Mouse (Mus musculus) forebrain, embryonic 16.5 days (tissue): ENCODE results near the gene Dmrtc2. TPM values are rescaled to one million over a fixed set of nuclear protein-coding genes. Genes with fewer than 3 reads are reported as not detected.
"Not testable (repeated sequence)": the region's sequence is repeated elsewhere in the genome, so short reads cannot be mapped to it uniquely, and the experiment has no call there.

Experiments
- ATAC-seq: fragments of 200-750 bp; cut with Nextera tagmentation; 2 replicates; pipeline ENCODE4 v1.8.0; 2017; ENCODE audit warnings: mild to moderate bottlenecking, moderate library complexity
- H3K27ac ChIP-seq: fragments of 300-500 bp; sonication (generic); 2 replicates; pipeline ENCODE4 v1.5.1; 2014; ENCODE audit warnings: low read length, control low read depth
- H3K27me3 ChIP-seq: fragments of 300-500 bp; sonication (generic); replicated peaks from 2 replicates; pipeline ENCODE4 v1.6.1; 2014; ENCODE audit warnings: low read length; ENCODE audit not compliant: control insufficient read depth, insufficient read depth
- H3K36me3 ChIP-seq: fragments of 300-500 bp; sonication (generic); 2 replicates; pipeline ENCODE4 v1.6.1; 2014; ENCODE audit not compliant: control insufficient read depth, insufficient read depth
- H3K4me1 ChIP-seq: fragments of 300-500 bp; sonication (generic); replicated peaks from 2 replicates; pipeline ENCODE4 v1.6.1; 2014; ENCODE audit warnings: low read length; ENCODE audit not compliant: control insufficient read depth, insufficient read depth
- H3K4me2 ChIP-seq: fragments of 300-500 bp; sonication (generic); 2 replicates; pipeline ENCODE4 v1.6.1; 2014; ENCODE audit warnings: mild to moderate bottlenecking, low read length, control low read depth
- H3K4me3 ChIP-seq: fragments of 300-500 bp; sonication (generic); replicated peaks from 2 replicates; pipeline ENCODE4 v1.5.1; 2014; ENCODE audit warnings: mild to moderate bottlenecking, low read length, control low read depth
- H3K9ac ChIP-seq: fragments of 300-500 bp; sonication (generic); replicated peaks from 2 replicates; pipeline ENCODE4 v1.6.1; 2014; ENCODE audit warnings: low read depth, low read length, control low read depth
- H3K9me3 ChIP-seq: fragments of 300-500 bp; sonication (generic); 2 replicates; pipeline ENCODE4 v1.6.1; 2016; ENCODE audit warnings: low read length; ENCODE audit not compliant: control insufficient read depth
- WGBS: fragments of 180-500 bp; shearing (Covaris S2); extraction: QIAGEN DNeasy Blood & Tissue Kit; methylation state at CpG from one replicate; pipeline ENCODE4 v1.1.7; 2014; 5-methylcytosine and 5-hydroxymethylcytosine counted together
- polyA plus RNA-seq: library from polyadenylated mRNA; unstranded; fragments of >200 nt; fragmentation: Nextera tagmentation; extraction: Ambion mirVana; gene quantifications from 2 replicates; pipeline ENCODE4 v1.2.1, GENCODE M21; 2015

The Dmrtc2 gene
- polyA plus RNA-seq, 1 experiment from 2014 or later: not detected

DNA sequence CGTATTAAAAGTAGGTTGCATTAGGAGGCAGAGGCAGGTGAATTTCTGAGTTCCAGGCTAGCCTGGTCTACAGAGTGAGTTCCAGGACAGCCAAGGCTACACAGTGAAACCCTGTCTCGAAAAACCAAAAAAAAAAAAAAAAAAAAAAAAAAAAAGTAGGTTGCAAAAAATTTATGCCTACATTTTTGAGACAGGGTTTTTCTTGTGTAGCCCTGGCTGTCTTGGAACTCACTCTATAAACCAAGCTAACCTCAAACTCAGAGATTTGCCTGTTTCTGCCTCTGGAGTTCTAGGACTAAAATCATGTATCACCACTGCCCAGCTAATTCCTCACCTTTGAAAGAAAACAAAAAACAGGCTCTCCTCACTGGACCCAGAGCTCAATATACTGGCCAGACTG, 25.9 kb downstream of the Dmrtc2 start:
- H3K9ac ChIP-seq, H3K4me3 ChIP-seq, H3K9me3 ChIP-seq, H3K27ac ChIP-seq, H3K36me3 ChIP-seq, ATAC-seq, H3K4me2 ChIP-seq, H3K4me1 ChIP-seq, H3K27me3 ChIP-seq: not testable (repeated sequence)
- 91% methylated on average over 2 of the region's 2 CpGs for WGBS

DNA sequence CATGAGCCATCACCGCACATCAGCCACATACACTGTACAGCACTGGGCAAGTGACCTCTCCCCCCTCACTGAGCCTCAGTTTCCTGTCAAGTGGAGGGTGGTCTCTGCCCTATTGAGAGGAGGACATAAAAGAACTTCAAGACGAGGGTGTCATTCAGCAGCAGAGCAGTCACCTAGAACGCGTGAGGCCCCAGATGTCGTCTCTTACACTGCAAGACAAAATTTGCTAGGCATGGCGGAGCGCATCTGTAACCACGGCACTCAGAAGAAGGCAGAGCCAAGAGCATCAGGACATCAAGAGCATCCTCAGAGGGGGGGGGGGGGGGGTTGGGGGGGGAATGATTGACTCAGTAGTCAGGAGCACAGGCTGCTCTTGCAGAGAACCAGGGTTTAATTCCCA, 26.4 kb downstream of the Dmrtc2 start:
- no peaks in the 10 kb centered on the region for H3K36me3 ChIP-seq
- no peak for ATAC-seq
- H3K4me2 ChIP-seq: no peak overlapping the region
- H3K4me3 ChIP-seq: no peak overlapping the region
- no peaks in the 10 kb centered on the region for H3K4me1 ChIP-seq
- no peak overlapping the region for H3K9ac ChIP-seq
- WGBS: 75% methylated on average over 8 of the region's 8 CpGs
- H3K27me3 ChIP-seq: no peaks in the 10 kb centered on the region
- H3K9me3 ChIP-seq: no peaks in the 10 kb centered on the region
- H3K27ac ChIP-seq: no peak overlapping the region

DNA sequence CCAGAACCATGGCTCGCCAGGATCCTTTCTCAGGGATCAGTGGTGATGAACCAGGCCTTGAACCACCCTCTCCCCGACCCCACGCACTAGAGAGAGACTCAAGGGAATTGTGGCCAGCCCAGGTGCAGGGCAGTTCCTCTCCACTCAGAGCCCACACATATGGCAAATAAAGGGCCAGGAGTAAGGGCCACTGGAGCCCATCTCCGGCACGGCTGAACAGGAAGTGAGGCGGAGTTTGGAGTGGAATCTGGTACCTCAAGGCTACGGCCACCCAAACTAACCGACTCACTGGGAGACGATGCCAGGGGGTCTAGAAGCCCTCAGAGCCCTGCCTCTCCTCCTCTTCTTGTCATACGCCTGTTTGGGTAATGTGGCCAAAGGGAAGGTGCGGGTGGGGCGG, 27.4 kb downstream of the Dmrtc2 start, which contains the start of gene Cd79a:
TSS of gene Cd79a (plus strand) at position 158 of the 400 bp plus-strand sequence.
- WGBS: 83% methylated on average over 12 of the region's 12 CpGs
- no peak for ATAC-seq
- no peak within 1 kb of the TSS for H3K4me2 ChIP-seq
- H3K4me3 ChIP-seq: no peak within 1 kb of the TSS
- H3K36me3 ChIP-seq: no peaks in the 10 kb centered on the region
- no peaks in the 10 kb centered on the region for H3K27me3 ChIP-seq
- no peaks in the 10 kb centered on the region for H3K9me3 ChIP-seq
- no peak within 1 kb of the TSS for H3K9ac ChIP-seq
- no peaks in the 10 kb centered on the region for H3K4me1 ChIP-seq
- no peak within 1 kb of the TSS for H3K27ac ChIP-seq

DNA sequence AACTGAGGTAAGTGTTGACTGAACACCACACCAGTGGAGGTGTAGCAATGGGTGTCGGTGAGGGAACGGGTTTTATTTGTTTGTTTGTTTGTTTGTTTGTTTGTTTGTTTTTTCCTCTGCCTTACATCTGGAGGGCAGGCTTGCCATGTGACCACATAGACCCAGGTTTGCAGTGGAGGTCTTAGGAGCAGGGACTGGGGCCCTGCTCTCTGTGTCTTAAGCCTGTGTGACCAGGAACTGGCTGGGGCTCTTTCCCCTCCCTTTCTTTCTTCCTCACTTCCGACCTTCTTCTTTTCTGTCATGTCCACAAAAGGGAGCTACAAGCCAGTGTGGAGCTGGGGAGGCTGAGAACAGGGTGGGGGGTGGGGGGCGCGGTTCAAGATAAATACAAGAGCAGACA, 28.1 kb downstream of the Dmrtc2 start:
- Histone ChIP-seq H3K4me1 (0 out of 2 replicates have a peak, but pooled peaks cover 1% of the 10 kb centered on the region), H3K9ac (no peak overlapping the region), H3K4me2 (no peak overlapping the region), H3K4me3 (no peak overlapping the region), H3K27ac (no peak overlapping the region), H3K27me3 (no peaks in the 10 kb centered on the region), H3K36me3 (no peaks in the 10 kb centered on the region), H3K9me3 (no peaks in the 10 kb centered on the region)
- no peak for ATAC-seq
- WGBS: 83% methylated on average over 5 of the region's 5 CpGs

DNA sequence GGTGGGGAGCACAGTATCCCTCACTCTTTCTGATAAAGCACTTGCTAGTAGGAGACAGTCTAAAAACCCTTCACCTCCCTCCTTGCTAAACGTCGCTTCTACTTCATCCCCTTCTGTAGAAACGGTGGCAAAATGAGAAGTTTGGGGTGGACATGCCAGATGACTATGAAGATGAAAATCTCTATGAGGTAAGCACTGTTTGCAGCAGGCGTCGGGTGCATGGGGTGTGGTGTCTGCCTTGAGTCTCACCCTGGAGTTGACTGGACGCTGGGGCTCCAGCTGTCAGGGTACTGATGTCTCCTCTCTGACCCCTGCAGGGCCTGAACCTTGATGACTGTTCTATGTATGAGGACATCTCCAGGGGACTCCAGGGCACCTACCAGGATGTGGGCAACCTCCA, 31.3 kb downstream of the Dmrtc2 start:
- Histone ChIP-seq H3K4me3 (no peak overlapping the region), H3K27me3 (no peaks in the 10 kb centered on the region), H3K4me1 (peaks cover 27% of the 10 kb centered on the region), H3K36me3 (no peaks in the 10 kb centered on the region), H3K27ac (no peak overlapping the region), H3K9me3 (no peaks in the 10 kb centered on the region), H3K4me2 (no peak overlapping the region), H3K9ac (no peak overlapping the region)
- WGBS: 79% methylated on average over 6 of the region's 6 CpGs
- ATAC-seq: no peak

DNA sequence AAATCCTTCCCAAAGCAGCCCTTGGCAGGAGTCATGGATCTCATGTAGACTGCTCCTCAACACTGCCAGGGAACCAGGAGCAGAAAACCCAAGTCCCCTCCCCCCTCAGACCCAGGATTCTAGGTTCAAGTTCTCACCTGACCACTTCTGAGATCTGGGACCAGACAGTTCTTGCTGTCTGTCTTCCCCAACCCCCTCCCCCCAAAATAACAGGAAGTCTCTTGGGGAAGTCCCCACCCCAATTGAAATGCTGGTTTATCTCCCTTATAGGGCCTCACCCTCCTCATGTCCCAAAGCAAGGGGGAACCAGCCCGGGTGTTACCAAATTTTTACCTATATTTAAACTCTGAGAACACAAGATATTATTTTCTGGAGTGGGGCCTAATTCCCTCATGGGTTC, 32.0 kb downstream of the Dmrtc2 start:
- WGBS: 77% methylated on average over 1 of the region's 1 CpGs
- Histone ChIP-seq H3K9ac (no peak overlapping the region), H3K4me2 (no peak overlapping the region), H3K27ac (no peak overlapping the region; the same call in 1 of the 2 replicates), H3K9me3 (no peaks in the 10 kb centered on the region), H3K36me3 (no peaks in the 10 kb centered on the region), H3K27me3 (no peaks in the 10 kb centered on the region), H3K4me3 (no peak overlapping the region), H3K4me1 (peaks cover 32% of the 10 kb centered on the region)
- ATAC-seq: no peak

DNA sequence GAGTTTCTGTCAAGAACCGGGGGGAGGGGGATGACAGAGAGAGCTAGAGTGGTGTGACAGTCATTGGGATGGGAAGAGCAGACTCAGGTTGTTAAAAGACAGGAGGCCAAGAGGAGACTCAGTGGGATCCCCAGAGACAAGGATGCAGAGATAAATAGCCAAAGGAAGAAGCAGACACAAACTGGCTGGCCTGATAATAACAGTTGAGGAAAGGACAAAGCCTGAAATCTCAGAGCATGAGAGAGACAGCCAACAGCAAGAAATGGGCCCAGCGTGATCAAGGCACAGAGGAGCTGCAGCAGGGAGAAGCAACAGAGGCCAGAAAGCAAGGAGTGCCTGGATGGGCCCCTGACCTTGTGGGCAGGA, 32.4 kb downstream of the Dmrtc2 start:
- Histone ChIP-seq H3K4me3 (peak overlapping the region; percentile 68), H3K9ac (peak overlapping the region; percentile 85), H3K27ac (peak overlapping the region; percentile 31; the same call in 1 of the 2 replicates), H3K27me3 (no peaks in the 10 kb centered on the region), H3K4me1 (peaks cover 32% of the 10 kb centered on the region), H3K4me2 (peak overlapping the region; percentile 63), H3K9me3 (no peaks in the 10 kb centered on the region), H3K36me3 (no peaks in the 10 kb centered on the region)
- WGBS: 53% methylated on average over 2 of the region's 2 CpGs
- no peak for ATAC-seq

DNA sequence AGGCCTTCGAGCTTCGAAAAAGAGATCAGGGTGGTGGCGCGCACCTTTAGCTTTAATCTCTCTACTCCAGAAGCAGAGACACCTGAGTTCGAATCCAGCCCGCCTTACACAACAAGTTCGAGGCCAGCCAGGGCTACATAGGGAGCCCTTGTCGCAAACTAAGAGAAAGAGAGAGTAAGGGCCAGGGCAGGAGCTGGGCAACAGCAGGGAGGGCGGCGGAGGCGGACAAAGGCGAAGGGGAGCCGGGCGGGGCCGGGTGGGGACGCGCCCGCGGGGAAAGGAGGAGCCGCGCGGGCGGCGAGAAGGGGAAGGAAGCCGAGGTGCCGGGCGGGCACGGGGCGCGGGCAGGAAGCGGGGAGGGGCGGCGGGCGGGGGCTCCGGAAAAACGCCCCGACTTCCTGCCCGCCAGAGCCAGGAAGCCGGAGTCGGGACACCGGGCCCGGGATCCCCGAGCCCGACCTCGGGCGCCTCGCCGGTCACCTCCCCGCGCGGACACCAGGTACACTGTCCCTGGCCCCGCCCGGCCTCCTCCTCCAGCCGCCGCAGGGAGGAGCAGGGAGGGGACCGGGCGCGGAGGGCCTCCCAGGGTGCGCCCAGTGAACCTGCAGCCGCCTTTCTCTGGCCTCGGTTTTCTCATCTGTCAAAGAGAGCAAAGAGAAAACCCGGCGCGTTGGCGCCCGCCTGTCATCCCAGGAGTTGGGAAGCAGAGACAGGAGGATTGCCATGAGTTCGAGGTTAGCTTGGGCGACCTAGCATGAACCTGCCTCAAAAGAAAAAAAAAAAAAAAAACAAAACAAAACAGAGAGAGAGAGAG, 33.0 kb downstream of the Dmrtc2 start, which contains the start of gene Arhgef1:
TSS of gene Arhgef1 (plus strand) at position 283 of the 814 bp plus-strand sequence.
- WGBS: 9% methylated on average over 39 of the region's 68 CpGs

DNA sequence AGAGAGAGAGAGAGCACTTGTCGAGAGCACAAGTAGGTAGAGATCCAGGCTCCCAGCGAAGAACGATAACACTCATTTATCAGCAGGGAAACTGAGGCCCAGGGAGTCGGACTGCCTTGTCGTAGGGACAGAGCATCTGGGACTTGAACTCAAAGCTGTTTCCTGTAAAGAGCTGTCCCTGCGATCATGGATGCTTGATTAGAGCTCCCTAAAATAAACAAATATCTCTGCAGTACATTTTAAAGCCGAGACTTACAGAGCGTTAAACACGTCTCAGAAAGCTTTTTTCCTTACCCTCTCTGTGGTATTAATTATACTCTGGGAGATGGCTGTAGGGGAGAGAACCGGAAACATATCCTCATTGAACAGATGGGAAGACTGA, 33.6 kb downstream of the Dmrtc2 start:
- ATAC-seq: no peak
- Histone ChIP-seq H3K9me3 (no peaks in the 10 kb centered on the region), H3K27ac (no peak overlapping the region; the same call in 1 of the 2 replicates)

More for the DNA sequence above, 33.0 kb downstream of the Dmrtc2 start, which contains the start of gene Arhgef1:
- H3K36me3 ChIP-seq: no peaks in the 10 kb centered on the region
- no peak for ATAC-seq
- no peaks in the 10 kb centered on the region for H3K9me3 ChIP-seq
- H3K4me2 ChIP-seq: peak within 1 kb of the TSS; percentile 63
- peaks cover 32% of the 10 kb centered on the region for H3K4me1 ChIP-seq
- H3K27ac ChIP-seq: peak within 1 kb of the TSS; percentile 53
- no peaks in the 10 kb centered on the region for H3K27me3 ChIP-seq
- H3K9ac ChIP-seq: peak within 1 kb of the TSS; percentile 85
- H3K4me3 ChIP-seq: peak within 1 kb of the TSS; percentile 68

More for the DNA sequence above, 33.6 kb downstream of the Dmrtc2 start:
- no peaks in the 10 kb centered on the region for H3K27me3 ChIP-seq
- H3K36me3 ChIP-seq: 0 out of 2 replicates have a peak, but pooled peaks cover 2% of the 10 kb centered on the region
- peak overlapping the region; percentile 37; the same call in 1 of the 2 replicates for H3K9ac ChIP-seq
- H3K4me3 ChIP-seq: peak overlapping the region; percentile 68
- WGBS: 37% methylated on average over 10 of the region's 10 CpGs
- peak overlapping the region; percentile 63 for H3K4me2 ChIP-seq
- peaks cover 32% of the 10 kb centered on the region for H3K4me1 ChIP-seq
